Mouse (Mus musculus): Measurements from ENCODE around the gene Btbd7. TPM values are rescaled to one million over a fixed set of nuclear protein-coding genes. Genes with fewer than 3 reads are reported as not detected.

Gene Btbd7
- polyA plus RNA-seq, 1 experiment from 2014 or later, result 7.5 TPM

DNA sequence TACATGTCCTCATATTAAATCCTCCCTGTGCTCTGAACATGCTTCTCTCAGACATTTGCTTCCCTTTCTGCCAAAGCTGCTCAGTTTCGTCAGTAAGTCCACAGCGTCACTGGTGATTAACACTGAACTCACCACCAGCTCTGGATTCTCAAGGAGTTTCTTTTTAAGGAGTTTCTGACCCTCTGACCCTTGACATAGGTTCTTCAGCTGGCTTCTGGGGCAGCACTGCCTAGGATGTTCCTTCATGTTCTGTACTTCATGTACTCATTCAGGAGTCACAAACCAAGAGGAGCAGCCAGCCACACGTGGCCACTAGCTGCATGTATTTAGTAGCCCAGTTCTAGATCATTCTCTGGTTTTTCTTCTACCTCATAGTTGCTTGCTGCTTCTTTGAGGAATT, 130.0 kb downstream of the Btbd7 start:
- Histone ChIP-seq H3K4me1 (peaks cover 26% of the 10 kb centered on the region), H3K27ac (no peak overlapping the region)

DNA sequence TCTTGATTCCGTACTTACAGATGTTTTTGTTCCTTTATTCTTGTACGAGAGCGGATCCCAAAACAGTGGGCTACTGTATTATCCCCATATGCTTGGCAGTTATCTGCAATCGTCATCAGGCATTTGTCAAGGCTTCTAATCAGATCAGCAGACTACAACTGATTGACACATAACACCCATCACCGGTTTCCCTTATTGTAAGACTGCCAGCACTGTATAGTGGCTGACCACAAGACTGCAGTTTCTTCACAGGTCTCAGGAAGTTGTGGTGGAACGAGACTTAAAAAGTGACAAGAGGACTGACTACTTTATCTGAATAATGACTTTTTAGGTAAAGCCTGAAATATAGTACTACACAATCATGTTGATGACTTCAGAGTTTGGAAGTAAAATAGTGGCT, 133.4 kb downstream of the Btbd7 start:
- Histone ChIP-seq H3K4me1 (peaks cover 38% of the 10 kb centered on the region), H3K9me3 (replicated peaks) (no peaks in the 10 kb centered on the region), H3K27me3 (replicated peaks) (no peaks in the 10 kb centered on the region), H3K4me3 (peak overlapping the region; percentile 92), H3K9ac (peak overlapping the region; percentile 95), H3K4me2 (peak overlapping the region; percentile 86), H3K36me3 (peaks cover 50% of the 10 kb centered on the region), H3K27ac (peak overlapping the region; percentile 97)
- ATAC-seq, result no peak
- 17% methylated on average over 6 of the region's 6 CpGs for WGBS (ENCODE audit: insufficient replicate concordance)

More for the DNA sequence above, 130.0 kb downstream of the Btbd7 start:
- 79% methylated on average over 3 of the region's 3 CpGs for WGBS (ENCODE audit: insufficient replicate concordance)
- ATAC-seq, result no peak
- Histone ChIP-seq H3K27me3 (replicated peaks) (no peaks in the 10 kb centered on the region), H3K9ac (no peak overlapping the region), H3K4me2 (no peak overlapping the region), H3K9me3 (replicated peaks) (no peaks in the 10 kb centered on the region), H3K36me3 (peaks cover 53% of the 10 kb centered on the region), H3K4me3 (no peak overlapping the region)

DNA sequence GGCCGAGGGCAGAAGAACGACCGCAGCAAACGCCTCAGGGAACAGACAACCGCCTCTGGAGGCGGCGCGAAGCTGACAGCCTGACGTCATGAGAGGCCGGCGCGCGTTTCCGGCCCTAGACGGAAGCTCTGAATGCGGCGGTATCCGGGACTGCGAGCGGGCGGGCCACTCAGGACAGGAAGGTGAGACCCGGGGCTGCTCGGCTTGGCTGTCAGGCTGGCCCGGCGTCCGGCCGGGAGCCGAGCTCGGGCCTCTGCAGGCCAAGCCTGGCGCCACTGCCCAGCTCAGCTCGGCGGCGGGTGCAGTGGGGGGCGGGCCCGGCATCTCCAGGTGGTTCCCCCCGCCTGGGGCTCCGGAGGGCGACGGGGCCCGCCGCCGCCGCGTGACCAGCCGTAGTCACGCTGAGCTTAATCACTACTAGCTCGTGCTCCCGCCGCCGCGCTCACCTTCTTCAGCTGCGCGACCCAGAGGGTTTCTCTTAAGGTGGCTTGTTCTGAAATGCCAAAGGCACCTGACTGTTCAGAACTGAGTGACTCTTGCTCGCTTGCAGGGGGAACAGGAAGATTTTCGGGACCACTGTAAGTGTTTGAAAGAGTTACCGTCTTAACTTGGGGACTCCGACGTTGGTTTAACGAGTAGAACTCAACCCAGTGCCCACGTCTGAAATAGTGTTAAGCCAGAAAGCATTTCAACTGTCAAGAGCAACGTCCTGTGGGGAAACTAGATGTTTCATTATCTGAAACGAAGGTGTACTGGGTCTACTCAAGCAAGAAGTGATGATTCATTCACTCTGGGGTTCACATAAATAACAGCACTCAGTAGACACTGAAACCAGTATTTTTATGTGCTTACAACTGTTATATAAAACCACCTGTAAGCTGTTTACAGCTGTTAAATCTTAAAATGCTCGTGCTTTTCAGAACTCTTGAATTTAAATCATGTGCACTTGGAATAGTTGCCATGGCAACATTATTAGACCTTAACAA, 134.4 kb downstream of the Btbd7 start, which contains the start of the genes Moap1 and Tmem251:
Gene Moap1 (minus strand): TSS at position 73 of the 986 bp plus-strand sequence.
Gene Tmem251 (plus strand): TSS at position 174 of the 986 bp plus-strand sequence.
- ATAC-seq, result peak; percentile 98
- H3K9ac ChIP-seq, result peak within 1 kb of the TSS; percentile 95
- peaks cover 38% of the 10 kb centered on the region for H3K4me1 ChIP-seq
- peak within 1 kb of the TSS; percentile 97 for H3K27ac ChIP-seq
- no peaks in the 10 kb centered on the region for H3K27me3 ChIP-seq (replicated peaks)
- WGBS (ENCODE audit: insufficient replicate concordance), result 1% methylated on average over 63 of the region's 63 CpGs
- H3K4me3 ChIP-seq, result peak within 1 kb of the TSS; percentile 92
- no peaks in the 10 kb centered on the region for H3K9me3 ChIP-seq (replicated peaks)
- H3K36me3 ChIP-seq, result peaks cover 43% of the 10 kb centered on the region
- peak within 1 kb of the TSS; percentile 86 for H3K4me2 ChIP-seq

DNA sequence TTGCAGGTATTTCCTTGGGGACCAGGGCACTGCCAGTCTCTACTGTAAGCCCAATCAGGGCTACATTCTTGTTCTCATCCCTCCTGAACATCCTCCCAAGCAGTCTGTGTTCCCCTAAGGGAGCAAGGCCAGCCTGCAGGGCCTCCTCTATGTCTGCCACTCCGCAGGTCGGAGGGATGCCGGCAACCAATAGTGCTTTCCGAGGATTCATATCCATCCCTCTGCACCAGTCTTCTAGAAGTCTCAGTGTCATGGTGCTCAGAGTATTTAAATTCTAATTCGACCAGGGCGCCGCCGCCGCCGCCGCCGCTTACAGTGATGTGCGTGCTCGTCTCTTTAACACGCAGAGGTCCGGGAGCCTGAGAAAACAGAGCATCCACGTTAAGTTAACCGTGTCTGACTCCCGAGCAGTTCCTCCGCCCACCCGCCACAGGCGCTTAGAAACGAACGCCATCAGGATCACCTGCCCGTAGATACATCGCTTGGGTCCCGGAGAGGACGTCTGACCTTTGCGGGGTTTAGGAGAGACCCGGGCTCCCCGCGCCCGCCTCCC, 135.2 kb downstream of the Btbd7 start:
- ATAC-seq, result peak; percentile 64

GRCm38 (mm10) chr12:102742056-102742455, 136.2 kb downstream of the Btbd7 start:
- no peak for ATAC-seq
- H3K4me1 ChIP-seq, result peaks cover 34% of the 10 kb centered on the region
- H3K27me3 ChIP-seq (replicated peaks), result no peaks in the 10 kb centered on the region
- no peak overlapping the region for H3K4me3 ChIP-seq
- no peak overlapping the region for H3K27ac ChIP-seq
- WGBS (ENCODE audit: insufficient replicate concordance), result 46% methylated on average over 7 of the region's 7 CpGs
- peak overlapping the region; percentile 95; the same call in 1 of the 2 replicates for H3K9ac ChIP-seq
- H3K9me3 ChIP-seq (replicated peaks), result no peaks in the 10 kb centered on the region
- peaks cover 27% of the 10 kb centered on the region for H3K36me3 ChIP-seq
- H3K4me2 ChIP-seq, result peak overlapping the region; percentile 86

More for the DNA sequence above, 135.2 kb downstream of the Btbd7 start:
- Histone ChIP-seq H3K4me3 (peak overlapping the region; percentile 92), H3K36me3 (peaks cover 36% of the 10 kb centered on the region), H3K9ac (peak overlapping the region; percentile 95), H3K4me2 (peak overlapping the region; percentile 86), H3K27me3 (replicated peaks) (no peaks in the 10 kb centered on the region), H3K27ac (peak overlapping the region; percentile 97), H3K4me1 (peaks cover 34% of the 10 kb centered on the region), H3K9me3 (replicated peaks) (no peaks in the 10 kb centered on the region)
- 1% methylated on average over 33 of the region's 33 CpGs for WGBS (ENCODE audit: insufficient replicate concordance)

GRCm38 (mm10) chr12:102740285-102740684, 138.0 kb downstream of the Btbd7 start:
- Histone ChIP-seq H3K4me3 (no peak overlapping the region), H3K9ac (no peak overlapping the region), H3K36me3 (peaks cover 10% of the 10 kb centered on the region), H3K27ac (no peak overlapping the region), H3K4me1 (peaks cover 24% of the 10 kb centered on the region), H3K9me3 (replicated peaks) (no peaks in the 10 kb centered on the region), H3K27me3 (replicated peaks) (no peaks in the 10 kb centered on the region), H3K4me2 (no peak overlapping the region)
- WGBS (ENCODE audit: insufficient replicate concordance), result 61% methylated on average over 3 of the region's 3 CpGs
- no peak for ATAC-seq

DNA sequence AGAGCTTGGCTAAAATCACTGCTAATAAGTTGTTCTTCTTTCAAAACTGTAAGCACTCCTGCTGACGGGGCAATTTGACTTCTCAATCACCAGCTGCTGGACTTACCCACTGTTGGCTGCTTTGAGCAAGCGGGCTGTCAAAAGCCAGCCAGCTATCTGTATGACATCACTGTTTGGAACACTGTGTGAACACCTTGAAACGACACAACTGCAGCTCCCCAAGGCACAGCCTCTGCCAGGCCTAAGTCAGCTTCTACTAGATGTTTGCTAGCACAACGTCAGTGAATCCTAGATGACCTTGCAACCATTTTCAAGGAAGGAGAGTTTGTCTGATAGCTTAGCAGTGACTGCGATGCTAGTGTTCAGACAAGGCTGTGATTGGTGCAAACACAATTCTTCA, 139.2 kb downstream of the Btbd7 start:
- H3K36me3 ChIP-seq, result peaks cover 8% of the 10 kb centered on the region
- no peak overlapping the region for H3K27ac ChIP-seq
- H3K4me3 ChIP-seq, result no peak overlapping the region
- H3K27me3 ChIP-seq (replicated peaks), result no peaks in the 10 kb centered on the region
- 74% methylated on average over 5 of the region's 5 CpGs for WGBS (ENCODE audit: insufficient replicate concordance)
- H3K4me2 ChIP-seq, result no peak overlapping the region
- ATAC-seq, result no peak
- H3K9ac ChIP-seq, result no peak overlapping the region
- peaks cover 13% of the 10 kb centered on the region for H3K4me1 ChIP-seq
- no peaks in the 10 kb centered on the region for H3K9me3 ChIP-seq (replicated peaks)

- H3K27ac ChIP-seq, result no peak overlapping the region
- 6% methylated on average over 4 of the region's 5 CpGs for WGBS (ENCODE audit: insufficient replicate concordance)
- H3K4me3 ChIP-seq, result no peak overlapping the region
- no peak for ATAC-seq
- H3K9ac ChIP-seq, result no peak overlapping the region
- no peak overlapping the region for H3K4me2 ChIP-seq
- H3K36me3 ChIP-seq, result no peaks in the 10 kb centered on the region
- no peaks in the 10 kb centered on the region for H3K27me3 ChIP-seq (replicated peaks)
- H3K4me1 ChIP-seq, result peaks cover 32% of the 10 kb centered on the region
- no peaks in the 10 kb centered on the region for H3K9me3 ChIP-seq (replicated peaks)
These were observed 144.9 kb downstream of the Btbd7 start for GRCm38 (mm10) chr12:102733381-102733780.

DNA sequence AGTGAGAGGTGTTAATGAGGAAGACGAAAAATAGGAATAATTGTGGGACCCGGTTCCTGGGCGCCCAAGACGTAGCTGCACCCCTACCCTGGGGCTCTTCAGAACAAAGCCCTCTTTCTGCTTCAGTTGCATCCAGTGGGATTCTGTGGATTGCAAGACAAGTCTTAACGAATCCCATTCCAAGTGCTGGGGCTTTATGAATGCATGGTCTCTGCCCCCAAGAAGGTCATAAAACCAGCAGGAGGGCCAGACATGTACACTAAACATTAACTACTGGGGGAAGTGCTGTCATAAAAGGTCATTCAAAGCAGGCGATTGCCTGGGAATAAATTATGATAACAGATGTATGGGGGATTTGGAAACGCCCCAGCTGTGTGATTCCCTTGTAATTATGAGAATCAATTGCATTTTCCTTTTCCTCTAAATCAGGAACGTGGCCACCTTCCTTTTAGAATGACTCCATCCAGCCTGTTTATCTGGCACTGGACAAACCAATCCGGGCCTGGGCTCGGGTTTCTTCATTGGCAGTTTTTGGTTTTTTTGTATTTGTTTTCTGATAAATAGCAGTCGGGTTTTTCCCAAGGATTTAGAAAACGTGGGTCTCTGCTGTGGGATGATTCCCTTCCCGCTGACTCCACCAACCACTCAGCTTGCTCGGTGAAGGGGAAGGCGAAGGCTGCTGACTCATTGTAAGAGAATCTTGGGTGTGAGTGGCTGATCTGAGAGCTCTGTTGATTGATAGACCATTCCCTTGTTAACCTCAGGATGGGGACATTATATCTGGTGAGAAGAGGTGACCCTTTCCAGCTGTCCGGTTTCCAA, 147.3 kb downstream of the Btbd7 start:
- Histone ChIP-seq H3K4me1 (peaks cover 32% of the 10 kb centered on the region), H3K9me3 (replicated peaks) (no peaks in the 10 kb centered on the region), H3K36me3 (no peaks in the 10 kb centered on the region), H3K27ac (no peak overlapping the region), H3K9ac (no peak overlapping the region), H3K27me3 (replicated peaks) (no peaks in the 10 kb centered on the region), H3K4me3 (no peak overlapping the region), H3K4me2 (peak overlapping the region; percentile 57)
- no peak for ATAC-seq
- WGBS (ENCODE audit: insufficient replicate concordance), result 43% methylated on average over 16 of the region's 16 CpGs
